Mouse (Mus musculus) hindbrain, embryonic 14.5 days (tissue): ENCODE data around the gene Heg1. TPM values are rescaled to one million over a fixed set of nuclear protein-coding genes. Genes with fewer than 3 reads are reported as not detected.
A peak's percentile ranks its signal among the peaks of the same experiment; 100 is the strongest.

Experiments used
- ATAC-seq: fragments of 200-750 bp; cut with Nextera tagmentation; 2 replicates; pipeline ENCODE4 v1.8.0; 2017; ENCODE audit warnings: moderate number of reproducible peaks, mild to moderate bottlenecking, moderate TSS enrichment, moderate library complexity; ENCODE audit not compliant: low FRiP score
- DNase-seq: peaks from one replicate; pipeline ENCODE4 v3.0.0-alpha.2; 2015; ENCODE audit warnings: low spot score
- H3K27ac ChIP-seq: fragments of 300-500 bp; sonication (generic); 2 replicates; pipeline ENCODE4 v1.5.1; 2014; ENCODE audit warnings: mild to moderate bottlenecking, moderate library complexity
- H3K27me3 ChIP-seq: fragments of 300-500 bp; sonication (generic); 2 replicates; pipeline ENCODE4 v1.6.1; 2014; ENCODE audit warnings: mild to moderate bottlenecking, low read length, mixed read lengths; ENCODE audit not compliant: control insufficient read depth, insufficient read depth
- H3K36me3 ChIP-seq: fragments of 300-500 bp; sonication (generic); replicated peaks from 2 replicates; pipeline ENCODE4 v1.6.1; 2014; ENCODE audit not compliant: control insufficient read depth, insufficient read depth
- H3K4me1 ChIP-seq: fragments of 300-500 bp; sonication (generic); replicated peaks from 2 replicates; pipeline ENCODE4 v1.6.1; 2014; ENCODE audit warnings: antibody characterized with exemption, low read length, mixed read lengths; ENCODE audit not compliant: control insufficient read depth, insufficient read depth
- H3K4me2 ChIP-seq: fragments of 300-500 bp; sonication (generic); replicated peaks from 2 replicates; pipeline ENCODE4 v1.6.1; 2014; ENCODE audit warnings: mild to moderate bottlenecking, moderate library complexity
- H3K4me3 ChIP-seq: fragments of 300-500 bp; sonication (generic); replicated peaks from 2 replicates; pipeline ENCODE4 v1.5.1; 2014; ENCODE audit warnings: mild to moderate bottlenecking, low read length
- H3K9ac ChIP-seq: fragments of 300-500 bp; sonication (generic); 2 replicates; pipeline ENCODE4 v1.6.1; 2014
- H3K9me3 ChIP-seq: fragments of 300-500 bp; sonication (generic); 2 replicates; pipeline ENCODE4 v1.6.1; 2016; ENCODE audit warnings: low read length; ENCODE audit not compliant: control insufficient read depth
- WGBS: fragments of 180-500 bp; shearing (Covaris S2); extraction: QIAGEN DNeasy Blood & Tissue Kit; methylation state at CpG from one replicate; pipeline ENCODE4 v1.1.7; 2014; 5-methylcytosine and 5-hydroxymethylcytosine counted together
- polyA plus RNA-seq: library from polyadenylated mRNA; unstranded; fragments of >200 nt; fragmentation: Nextera tagmentation; extraction: Ambion mirVana; gene quantifications from 2 replicates; pipeline ENCODE4 v1.2.1, GENCODE M21; 2014

Heg1 gene
- polyA plus RNA-seq, 1 experiment from 2014 or later: 10.7 TPM

DNA sequence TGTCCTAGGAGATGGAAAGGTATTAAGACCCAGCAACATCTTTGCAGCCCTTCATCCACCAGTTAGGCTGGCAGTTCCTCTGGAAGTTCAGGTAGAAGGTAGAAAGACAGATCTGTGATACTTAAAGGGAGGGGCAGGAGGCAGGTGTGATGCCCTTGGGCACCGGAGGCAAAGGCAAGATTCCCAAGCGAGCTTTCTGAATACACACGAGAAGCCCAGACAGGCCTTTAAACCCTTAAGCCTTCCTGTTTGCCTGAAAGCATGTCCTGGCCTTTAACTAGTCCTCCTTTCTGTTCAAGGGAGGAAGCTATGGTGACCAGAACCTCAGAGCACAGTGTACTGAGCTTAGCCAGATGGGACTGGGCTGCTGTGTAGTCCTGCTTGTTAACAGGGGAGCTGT, 1.5 kb upstream of the Heg1 start:
- no peak overlapping the region for H3K4me3 ChIP-seq
- 80% methylated on average over 3 of the region's 3 CpGs for WGBS
- DNase-seq (no peak), ATAC-seq (no peak)
- no peak overlapping the region for H3K4me2 ChIP-seq
- H3K27me3 ChIP-seq: no peaks in the 10 kb centered on the region
- H3K36me3 ChIP-seq: no peaks in the 10 kb centered on the region
- H3K27ac ChIP-seq: no peak overlapping the region
- no peak overlapping the region for H3K9ac ChIP-seq
- 0 out of 2 replicates have a peak, but pooled peaks cover 1% of the 10 kb centered on the region for H3K4me1 ChIP-seq
- no peaks in the 10 kb centered on the region for H3K9me3 ChIP-seq

DNA sequence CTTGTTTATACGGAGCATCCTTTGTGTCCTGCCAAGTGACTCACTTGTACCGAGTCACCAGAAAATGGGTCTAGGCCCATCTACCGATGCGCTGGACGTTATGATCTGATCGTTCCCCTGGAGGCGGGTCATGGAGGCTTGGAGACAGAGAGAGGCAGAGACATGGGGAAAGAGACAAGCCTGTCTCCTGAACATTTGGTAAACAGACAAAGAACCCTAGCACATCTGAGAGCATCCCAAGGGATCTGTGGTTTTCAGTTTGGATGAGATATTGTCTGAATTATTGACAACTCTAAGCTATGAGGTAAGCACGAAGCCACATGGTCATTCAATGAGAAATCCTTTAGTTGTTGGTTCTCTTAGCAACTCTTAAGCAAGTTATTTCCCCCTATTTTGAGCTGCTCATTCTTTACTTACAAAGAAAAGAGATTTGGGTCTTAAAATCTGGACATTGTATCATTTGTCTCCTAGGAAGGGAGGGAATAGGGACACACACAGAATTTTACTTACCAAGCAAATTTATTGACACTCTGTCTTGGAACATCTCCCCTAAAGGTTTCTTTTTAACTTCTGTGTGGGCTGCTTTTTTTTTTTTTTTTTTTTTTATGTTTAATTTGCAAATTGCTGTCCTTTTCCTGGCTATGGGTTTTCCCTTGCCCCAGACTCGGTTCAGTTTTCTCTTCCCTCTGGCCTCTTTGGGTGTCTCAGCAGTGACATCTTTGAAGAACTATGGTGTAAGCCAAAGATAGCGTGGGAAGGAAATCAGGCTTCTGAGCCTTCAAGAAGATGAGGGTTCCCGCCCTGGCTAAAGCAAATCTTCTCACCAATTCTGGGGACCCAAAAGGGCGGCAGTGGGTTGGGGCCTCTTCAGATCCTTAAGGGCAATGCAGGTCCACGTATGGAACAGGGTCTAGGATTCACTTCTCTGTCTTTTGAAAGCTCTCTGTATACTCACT, 686 bp upstream of the Heg1 start:
- WGBS: 65% methylated on average over 13 of the region's 13 CpGs
- H3K9me3 ChIP-seq: no peaks in the 10 kb centered on the region
- H3K4me2 ChIP-seq: peak overlapping the region; percentile 96
- no peak for DNase-seq
- no peak for ATAC-seq
- H3K9ac ChIP-seq: peak overlapping the region; percentile 86; the same call in 1 of the 2 replicates
- peak overlapping the region; percentile 75 for H3K4me3 ChIP-seq
- no peaks in the 10 kb centered on the region for H3K27me3 ChIP-seq
- H3K4me1 ChIP-seq: 0 out of 2 replicates have a peak, but pooled peaks cover 5% of the 10 kb centered on the region
- no peak overlapping the region for H3K27ac ChIP-seq
- H3K36me3 ChIP-seq: no peaks in the 10 kb centered on the region

DNA sequence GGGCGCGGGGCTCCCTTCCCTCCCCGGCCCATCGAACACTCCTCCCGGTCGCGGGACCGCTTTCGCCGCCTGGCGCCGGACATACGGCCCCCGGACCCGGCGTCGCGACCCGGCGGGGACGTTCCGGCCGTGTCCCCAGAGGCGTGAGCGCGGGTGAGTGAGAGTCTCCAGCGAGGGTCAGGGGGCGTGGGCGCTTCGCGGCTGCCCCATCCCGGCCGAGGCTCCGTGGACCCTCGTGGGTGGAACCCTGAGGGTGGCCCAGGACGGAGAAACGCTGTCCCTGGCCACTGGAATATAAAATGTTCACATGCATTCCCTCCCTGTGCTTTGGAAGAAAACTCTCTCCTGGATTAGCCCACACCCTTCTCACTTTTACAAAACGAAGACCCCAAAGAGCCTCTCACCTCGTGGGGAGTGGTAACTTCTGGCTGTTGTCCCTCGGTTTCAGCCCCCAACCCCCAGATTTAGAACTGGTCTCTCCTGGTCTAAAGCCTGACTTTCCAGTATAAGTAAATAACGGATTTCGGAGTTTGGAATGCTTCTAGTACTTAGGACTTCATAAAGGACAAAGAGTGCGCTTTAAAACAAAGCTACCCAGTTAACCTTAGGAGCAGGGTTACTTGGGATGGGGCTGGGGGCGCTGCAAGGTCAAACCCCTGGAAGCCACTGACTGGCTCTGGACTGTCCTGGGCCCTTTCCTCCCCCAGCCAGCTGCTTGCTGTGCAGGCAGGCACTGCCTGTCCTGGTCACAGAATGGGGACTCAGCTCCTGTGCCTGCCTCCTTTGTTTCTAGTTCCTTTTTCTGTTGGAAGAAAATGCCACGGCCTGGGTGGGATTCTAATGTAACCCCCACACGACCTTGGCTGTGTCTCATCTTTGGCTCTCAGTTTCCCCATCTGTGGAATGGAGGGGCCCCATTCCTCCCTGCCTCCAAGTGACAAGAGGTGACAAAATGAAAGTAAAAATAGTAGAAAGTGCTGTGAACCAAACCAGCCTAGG, 832 bp downstream of the Heg1 start:
- Histone ChIP-seq H3K27ac (peak overlapping the region; percentile 63), H3K4me3 (peak overlapping the region; percentile 75), H3K4me1 (0 out of 2 replicates have a peak, but pooled peaks cover 5% of the 10 kb centered on the region), H3K9me3 (no peaks in the 10 kb centered on the region), H3K9ac (peak overlapping the region; percentile 86), H3K4me2 (peak overlapping the region; percentile 96), H3K36me3 (no peaks in the 10 kb centered on the region), H3K27me3 (no peaks in the 10 kb centered on the region)
- ATAC-seq (peak; percentile 48; the same call in 1 of the 2 replicates), DNase-seq (no peak)
- under 1% methylated on average over 43 of the region's 46 CpGs for WGBS

DNA sequence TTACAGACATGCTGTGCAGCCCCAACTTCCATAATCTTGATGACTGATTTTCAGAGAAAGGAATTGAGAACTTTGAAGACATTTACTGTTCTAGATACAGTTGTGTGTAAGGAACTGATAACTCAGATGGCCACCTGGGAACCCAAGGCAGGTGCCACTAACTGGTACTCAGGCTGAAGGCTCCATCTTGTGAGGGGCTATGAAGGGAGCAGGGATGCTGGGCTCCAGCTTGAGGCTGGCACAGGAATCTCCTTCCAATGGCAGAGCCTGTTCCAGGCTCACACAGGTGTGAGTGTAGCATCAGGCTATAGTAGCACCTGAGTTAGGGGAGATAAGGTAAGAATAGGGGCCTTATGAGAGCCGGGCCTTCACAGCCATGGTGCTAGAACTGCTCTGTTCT, 1.9 kb downstream of the Heg1 start:
- H3K27me3 ChIP-seq: no peaks in the 10 kb centered on the region
- ATAC-seq (no peak), DNase-seq (no peak)
- H3K36me3 ChIP-seq: no peaks in the 10 kb centered on the region
- H3K27ac ChIP-seq: no peak overlapping the region
- peak overlapping the region; percentile 86; the same call in 1 of the 2 replicates for H3K9ac ChIP-seq
- peak overlapping the region; percentile 75 for H3K4me3 ChIP-seq
- WGBS: 83% methylated on average over 1 of the region's 1 CpGs
- peaks cover 10% of the 10 kb centered on the region; the same call in 1 of the 2 replicates for H3K4me1 ChIP-seq
- no peaks in the 10 kb centered on the region for H3K9me3 ChIP-seq
- H3K4me2 ChIP-seq: peak overlapping the region; percentile 96

DNA sequence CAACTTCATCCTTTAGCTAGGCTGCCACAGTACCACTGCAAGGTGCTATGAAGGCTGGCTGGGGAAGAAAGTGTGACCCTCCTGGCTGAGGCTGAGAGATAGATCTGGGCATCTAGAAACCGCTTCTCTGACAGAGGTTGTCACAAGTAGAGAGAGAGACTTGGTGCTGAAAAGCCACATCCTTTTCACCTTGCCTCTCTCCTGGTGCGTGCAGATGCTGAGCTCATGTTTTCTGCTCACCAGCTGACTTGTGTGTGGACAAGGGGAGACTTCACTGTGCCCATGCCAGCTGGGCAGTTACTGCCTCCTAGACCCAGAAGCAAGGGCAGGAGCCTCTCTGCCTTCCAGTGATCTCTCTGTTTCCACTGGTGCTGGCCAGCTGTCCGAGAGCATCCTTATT, 3.6 kb downstream of the Heg1 start:
- peaks cover 12% of the 10 kb centered on the region; the same call in 1 of the 2 replicates for H3K4me1 ChIP-seq
- no peak overlapping the region for H3K9ac ChIP-seq

DNA sequence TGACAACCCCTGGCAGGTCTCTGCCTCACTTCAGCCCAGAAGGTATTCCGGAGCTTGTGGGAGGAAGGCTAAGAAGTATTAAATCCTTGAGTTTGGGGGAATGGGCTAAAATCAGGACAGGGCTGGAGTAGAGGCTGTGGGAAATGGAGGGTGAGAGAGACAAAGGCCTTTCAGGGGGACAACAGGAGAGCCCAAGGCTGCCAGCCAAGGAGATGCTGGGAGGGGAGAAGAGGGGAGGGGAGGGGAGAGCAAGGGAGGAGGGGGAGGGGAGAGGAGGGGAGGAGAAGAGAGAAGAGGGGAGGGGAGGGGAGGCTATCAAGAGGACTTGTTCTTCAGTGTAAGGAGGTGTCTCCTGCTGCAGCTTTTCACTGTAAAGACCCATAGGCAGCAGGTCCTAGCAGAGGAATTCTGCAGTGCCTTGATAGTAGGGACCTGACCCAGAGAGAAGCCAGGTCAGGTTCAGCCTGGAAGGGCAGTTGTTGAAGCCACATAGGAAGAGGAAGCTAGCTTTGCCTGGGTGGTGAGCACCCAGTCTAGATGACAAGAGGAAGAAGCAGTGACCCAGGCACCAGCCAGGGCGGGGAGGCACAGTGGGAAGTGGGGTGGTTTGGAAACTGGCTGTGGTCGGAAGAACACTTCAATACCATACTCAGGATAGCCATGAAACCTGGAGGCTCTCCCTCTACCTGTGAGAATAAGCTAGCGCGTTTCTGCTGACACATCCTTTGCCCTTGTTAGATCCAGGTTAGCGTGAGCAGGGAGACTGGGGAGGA, 7.0 kb downstream of the Heg1 start:
- H3K9ac ChIP-seq: no peak overlapping the region
- H3K4me1 ChIP-seq: peaks cover 13% of the 10 kb centered on the region; the same call in 1 of the 2 replicates
- no peak overlapping the region for H3K4me3 ChIP-seq
- no peaks in the 10 kb centered on the region for H3K36me3 ChIP-seq
- no peaks in the 10 kb centered on the region for H3K27me3 ChIP-seq
- H3K4me2 ChIP-seq: no peak overlapping the region
- WGBS: 80% methylated on average over 6 of the region's 6 CpGs
- no peaks in the 10 kb centered on the region for H3K9me3 ChIP-seq
- peak overlapping the region; percentile 32; the same call in 1 of the 2 replicates for H3K27ac ChIP-seq
- DNase-seq (no peak), ATAC-seq (no peak)

More for the DNA sequence above, 3.6 kb downstream of the Heg1 start:
- H3K4me2 ChIP-seq: peak overlapping the region; percentile 96
- no peaks in the 10 kb centered on the region for H3K9me3 ChIP-seq
- H3K36me3 ChIP-seq: no peaks in the 10 kb centered on the region
- ATAC-seq (no peak), DNase-seq (no peak)
- 69% methylated on average over 3 of the region's 3 CpGs for WGBS
- H3K27me3 ChIP-seq: no peaks in the 10 kb centered on the region
- no peak overlapping the region for H3K4me3 ChIP-seq
- no peak overlapping the region for H3K27ac ChIP-seq

DNA sequence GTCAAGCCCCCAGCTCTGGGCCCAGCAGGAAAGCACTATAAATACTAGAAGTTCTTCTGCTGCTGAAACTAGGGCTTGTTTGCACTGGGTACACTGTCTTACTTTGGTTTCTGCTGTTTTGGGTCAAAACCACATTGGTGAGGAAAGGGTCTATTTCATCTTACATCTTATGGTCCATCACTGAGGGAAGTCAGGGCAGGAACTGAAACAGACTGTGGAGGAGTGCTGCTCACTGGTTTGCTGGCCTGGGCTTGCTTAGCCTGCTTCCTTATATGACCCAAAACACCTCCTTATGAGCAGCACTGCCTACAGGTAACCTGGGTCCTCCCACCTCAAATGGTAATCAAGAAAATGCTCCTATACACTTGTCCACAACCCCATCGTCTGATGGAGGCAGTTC, 9.4 kb downstream of the Heg1 start:
- no peak overlapping the region for H3K4me2 ChIP-seq
- H3K4me3 ChIP-seq: no peak overlapping the region
- no peak overlapping the region for H3K9ac ChIP-seq
- H3K36me3 ChIP-seq: no peaks in the 10 kb centered on the region
- no peaks in the 10 kb centered on the region for H3K27me3 ChIP-seq
- H3K4me1 ChIP-seq: peaks cover 23% of the 10 kb centered on the region
- DNase-seq (no peak), ATAC-seq (no peak)
- WGBS: 90% methylated on average over 1 of the region's 1 CpGs
- no peaks in the 10 kb centered on the region for H3K9me3 ChIP-seq
- no peak overlapping the region for H3K27ac ChIP-seq

DNA sequence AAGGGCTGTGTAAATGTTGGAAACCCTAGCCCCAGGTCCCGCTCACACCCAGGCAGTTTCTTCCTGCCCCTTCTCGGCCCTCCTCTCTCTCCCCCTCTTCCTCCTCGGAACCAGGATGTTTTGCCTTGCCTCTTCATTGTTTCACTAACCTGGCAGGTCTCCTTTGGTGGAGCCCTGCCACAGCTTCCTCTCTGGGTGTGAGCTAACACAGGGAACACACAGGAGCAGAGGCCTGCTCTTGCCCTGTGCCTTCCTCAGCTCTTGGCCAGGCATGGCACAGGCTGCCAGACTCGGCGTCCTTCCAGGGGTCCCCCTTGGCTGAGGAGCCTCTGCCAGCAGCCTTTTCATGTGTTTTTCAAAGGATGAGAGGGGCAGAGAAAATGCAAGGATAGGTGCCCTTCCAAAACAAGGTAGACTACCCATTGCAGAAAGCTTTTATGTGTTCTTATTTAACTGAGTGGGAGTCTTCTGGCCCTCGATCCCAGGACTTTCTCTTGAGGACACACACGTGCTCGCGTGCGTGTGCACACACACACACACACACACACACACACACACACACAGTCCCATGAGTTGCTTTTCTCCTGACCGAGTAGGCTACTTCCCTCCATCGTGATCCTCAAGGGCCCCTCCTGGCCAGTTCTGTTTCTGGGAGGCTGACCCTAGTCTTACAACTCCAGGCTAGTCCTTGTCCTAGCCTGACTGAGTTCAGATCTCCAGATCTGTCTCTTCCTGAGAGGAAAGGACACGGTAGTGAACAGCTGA, 12.8 kb downstream of the Heg1 start:
- Histone ChIP-seq H3K9me3 (no peaks in the 10 kb centered on the region), H3K27ac (peak overlapping the region; percentile 18), H3K4me3 (no peak overlapping the region), H3K27me3 (no peaks in the 10 kb centered on the region), H3K4me1 (peaks cover 21% of the 10 kb centered on the region), H3K4me2 (no peak overlapping the region), H3K36me3 (no peaks in the 10 kb centered on the region), H3K9ac (no peak overlapping the region)
- ATAC-seq (0 out of 2 replicates have a peak, but pooled peaks have one; percentile 63), DNase-seq (no peak)
- WGBS: 60% methylated on average over 13 of the region's 13 CpGs
